Mouse (Mus musculus): ENCODE results near the gene Mlycd.

DNA sequence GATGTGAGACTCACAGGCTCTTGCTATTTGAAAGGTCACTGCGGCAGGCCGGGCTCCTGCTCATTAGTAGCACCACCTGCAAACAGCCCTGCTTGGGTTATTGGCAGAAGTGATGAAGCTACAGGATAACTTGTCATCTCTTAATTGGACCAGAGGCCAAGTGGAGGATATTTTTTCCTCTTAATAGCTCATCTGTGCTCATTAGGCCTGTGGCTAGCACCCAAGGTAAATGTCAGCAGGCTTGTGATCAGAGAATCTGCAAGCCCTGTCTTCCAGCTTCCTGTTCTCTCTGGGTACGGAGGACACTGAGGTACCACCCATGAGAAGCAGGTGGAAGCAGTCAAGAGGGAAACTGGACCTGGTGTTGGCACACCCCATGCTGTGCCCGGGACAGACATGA lies 56.5 kb downstream of the Mlycd start:
- TF ChIP-seq POLR2A (IDR thresholded peaks at IDR 0.05; ENCODE audit: control insufficient read depth, extremely low read depth, insufficient read depth, low read length, poor library complexity) = no peak
- TF ChIP-seq CTCF (IDR thresholded peaks at IDR 0.05; ENCODE audit: borderline replicate concordance, control insufficient read depth, extremely low read depth, insufficient read depth, low read length, poor library complexity) = no peak

Measured in thymus, adult 2 months (tissue).